Mouse (Mus musculus) kidney, embryonic 15.5 days (tissue): ENCODE results near the gene Ccn2. TPM values are rescaled to one million over a fixed set of nuclear protein-coding genes. Genes with fewer than 3 reads are reported as not detected.
"Not testable (repeated sequence)": the region's sequence is repeated elsewhere in the genome, so short reads cannot be mapped to it uniquely, and the experiment has no call there.

Source experiments
- ATAC-seq: fragments of 200-750 bp; cut with Nextera tagmentation; replicated peaks from 2 replicates; pipeline ENCODE4 v1.8.0; 2017; ENCODE audit warnings: moderate TSS enrichment; ENCODE audit not compliant: low FRiP score
- H3K27ac ChIP-seq: fragments of 300-500 bp; sonication (generic); 2 replicates; pipeline ENCODE4 v1.5.1; 2015; ENCODE audit warnings: mild to moderate bottlenecking, inconsistent platforms
- H3K27me3 ChIP-seq: fragments of 300-500 bp; sonication (generic); 2 replicates; pipeline ENCODE4 v1.6.1; 2015; ENCODE audit warnings: inconsistent platforms
- H3K36me3 ChIP-seq: fragments of 300-500 bp; sonication (generic); 2 replicates; pipeline ENCODE4 v1.6.1; 2015; ENCODE audit warnings: inconsistent platforms
- H3K4me1 ChIP-seq: fragments of 300-500 bp; sonication (generic); 2 replicates; pipeline ENCODE4 v1.6.1; 2015; ENCODE audit warnings: inconsistent platforms
- H3K4me2 ChIP-seq: fragments of 300-500 bp; sonication (generic); 2 replicates; pipeline ENCODE4 v1.6.1; 2015; ENCODE audit warnings: moderate library complexity, mild to moderate bottlenecking, inconsistent platforms
- H3K4me3 ChIP-seq: fragments of 300-500 bp; sonication (generic); replicated peaks from 2 replicates; pipeline ENCODE4 v1.5.1; 2015; ENCODE audit warnings: mild to moderate bottlenecking, inconsistent platforms
- H3K9ac ChIP-seq: fragments of 300-500 bp; sonication (generic); 2 replicates; pipeline ENCODE4 v1.6.1; 2015; ENCODE audit warnings: mild to moderate bottlenecking, inconsistent platforms
- H3K9me3 ChIP-seq: fragments of 300-500 bp; sonication (generic); replicated peaks from 2 replicates; pipeline ENCODE4 v1.6.1; 2016; ENCODE audit warnings: inconsistent platforms
- WGBS: fragments of 180-500 bp; shearing (Covaris S2); methylation state at CpG from one replicate; pipeline ENCODE4 v1.1.7; 2015; ENCODE audit warnings: mixed read lengths; 5-methylcytosine and 5-hydroxymethylcytosine counted together
- polyA plus RNA-seq: library from polyadenylated mRNA; unstranded; fragments of >200 nt; fragmentation: Nextera tagmentation; extraction: Ambion mirVana; gene quantifications from 2 replicates; pipeline ENCODE4 v1.2.1, GENCODE M21; 2015

Ccn2 gene
- polyA plus RNA-seq, 1 experiment from 2014 or later: 8.7 TPM

- no peaks in the 10 kb centered on the region for H3K4me1 ChIP-seq
- no peak overlapping the region for H3K4me3 ChIP-seq
- H3K36me3 ChIP-seq: no peaks in the 10 kb centered on the region
- 0 out of 2 replicates have a peak, but pooled peaks cover 3% of the 10 kb centered on the region for H3K9me3 ChIP-seq
- no peak for ATAC-seq
- 91% methylated on average over 4 of the region's 4 CpGs for WGBS
- H3K27me3 ChIP-seq: no peaks in the 10 kb centered on the region
- no peak overlapping the region for H3K9ac ChIP-seq
- no peak overlapping the region for H3K4me2 ChIP-seq
- H3K27ac ChIP-seq: no peak overlapping the region
Observed at GRCm38 (mm10) chr10:24614726-24615125, 19.5 kb downstream of the Ccn2 start.

- no peaks in the 10 kb centered on the region for H3K4me1 ChIP-seq
- 91% methylated on average over 6 of the region's 6 CpGs for WGBS
- no peak overlapping the region for H3K4me3 ChIP-seq
- no peaks in the 10 kb centered on the region for H3K27me3 ChIP-seq
- no peaks in the 10 kb centered on the region for H3K36me3 ChIP-seq
- H3K4me2 ChIP-seq: no peak overlapping the region
- no peak overlapping the region for H3K9ac ChIP-seq
- 0 out of 2 replicates have a peak, but pooled peaks cover 3% of the 10 kb centered on the region for H3K9me3 ChIP-seq
- ATAC-seq: no peak
- H3K27ac ChIP-seq: no peak overlapping the region
Observed at GRCm38 (mm10) chr10:24615799-24616198, 20.6 kb downstream of the Ccn2 start.

GRCm38 (mm10) chr10:24616572-24616971 is 21.3 kb downstream of the Ccn2 start:
- 94% methylated on average over 1 of the region's 1 CpGs for WGBS

DNA sequence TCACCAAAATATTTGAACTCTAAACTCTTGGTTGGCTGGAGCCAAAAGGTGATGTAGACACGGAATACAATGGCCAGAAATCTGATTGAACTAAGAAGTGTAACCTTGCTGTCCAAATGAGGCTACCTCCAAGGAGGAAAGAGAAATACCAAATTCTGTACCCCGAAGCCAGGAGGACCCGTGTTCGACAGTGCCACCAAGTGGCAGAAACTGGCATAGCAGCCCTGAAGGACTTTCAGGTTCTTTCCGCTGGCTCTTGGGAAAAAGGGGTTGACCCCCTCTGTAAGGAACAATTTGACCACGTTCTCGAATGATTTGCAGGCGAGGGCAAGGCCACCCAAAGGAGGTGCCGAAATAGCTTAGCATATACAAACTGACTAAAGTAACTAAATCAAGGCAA is 26.3 kb downstream of the Ccn2 start:
- 36% methylated on average over 9 of the region's 9 CpGs for WGBS
- H3K36me3 ChIP-seq: no peaks in the 10 kb centered on the region
- H3K4me3 ChIP-seq: no peak overlapping the region
- ATAC-seq: no peak
- H3K9ac ChIP-seq: no peak overlapping the region
- no peak overlapping the region for H3K27ac ChIP-seq
- 0 out of 2 replicates have a peak, but pooled peaks cover 3% of the 10 kb centered on the region for H3K9me3 ChIP-seq
- H3K4me1 ChIP-seq: 0 out of 2 replicates have a peak, but pooled peaks cover 4% of the 10 kb centered on the region
- no peak overlapping the region for H3K4me2 ChIP-seq
- H3K27me3 ChIP-seq: no peaks in the 10 kb centered on the region

More at GRCm38 (mm10) chr10:24616572-24616971, 21.3 kb downstream of the Ccn2 start:
- not testable (repeated sequence) for H3K9me3 ChIP-seq, H3K4me1 ChIP-seq, H3K27ac ChIP-seq, H3K9ac ChIP-seq, H3K4me3 ChIP-seq, H3K4me2 ChIP-seq, H3K36me3 ChIP-seq, H3K27me3 ChIP-seq, ATAC-seq

DNA sequence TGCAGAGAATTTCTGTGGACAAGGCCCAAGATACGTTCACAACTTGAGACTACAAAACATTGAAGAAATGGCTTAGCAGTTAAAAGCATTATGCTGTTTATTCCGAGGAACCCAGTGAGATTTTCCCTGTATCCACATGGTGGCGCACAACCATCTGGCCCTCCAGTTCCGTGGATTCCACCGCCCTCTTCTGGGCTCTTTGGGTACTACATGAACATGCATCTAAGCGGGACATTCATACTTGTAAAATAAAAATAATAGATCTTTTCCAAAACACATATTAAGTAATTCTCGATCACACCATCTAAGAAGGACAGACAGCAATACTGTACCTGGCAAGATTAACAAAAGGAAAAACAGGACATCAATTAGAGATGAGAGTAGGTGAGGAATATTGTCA is 27.3 kb downstream of the Ccn2 start:
- Histone ChIP-seq H3K4me1 (0 out of 2 replicates have a peak, but pooled peaks cover 4% of the 10 kb centered on the region), H3K27ac (no peak overlapping the region), H3K4me3 (no peak overlapping the region), H3K36me3 (no peaks in the 10 kb centered on the region), H3K9me3 (no peaks in the 10 kb centered on the region), H3K27me3 (no peaks in the 10 kb centered on the region), H3K9ac (no peak overlapping the region), H3K4me2 (no peak overlapping the region)
- 31% methylated on average over 7 of the region's 7 CpGs for WGBS
- no peak for ATAC-seq

DNA sequence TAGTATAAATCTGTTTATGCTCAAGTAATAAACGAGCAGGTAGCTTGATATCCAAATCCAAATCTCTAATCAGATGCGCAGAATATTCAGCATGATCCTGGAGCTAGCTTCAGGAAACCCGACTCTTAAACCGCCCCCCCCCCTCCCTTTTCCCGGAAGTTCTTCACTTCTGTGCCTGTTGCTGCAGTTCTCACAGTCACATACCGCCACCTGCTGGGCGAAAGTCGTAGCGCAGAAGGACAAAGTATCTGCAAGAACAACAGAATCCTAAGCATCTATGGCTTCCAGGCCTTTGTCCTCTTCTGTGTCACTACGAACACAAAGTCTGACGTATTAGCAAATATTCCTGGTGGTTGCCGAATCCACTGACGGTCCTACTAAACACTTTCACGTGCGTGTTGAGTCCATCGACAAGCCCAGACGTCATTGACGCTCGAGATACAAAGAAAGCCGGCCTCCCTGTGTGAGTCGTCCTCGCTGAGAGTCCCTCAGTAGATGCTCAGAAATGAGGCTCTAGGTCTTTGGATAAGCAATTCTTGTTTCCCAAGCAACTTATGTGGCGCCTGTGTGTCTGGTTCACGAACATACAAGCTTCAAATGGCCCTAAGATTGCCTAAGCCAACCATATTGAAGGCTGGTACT is 29.9 kb downstream of the Ccn2 start:
- ATAC-seq: no peak
- Histone ChIP-seq H3K4me2 (peak overlapping the region; percentile 45), H3K9me3 (no peaks in the 10 kb centered on the region), H3K4me3 (no peak overlapping the region), H3K9ac (no peak overlapping the region), H3K4me1 (0 out of 2 replicates have a peak, but pooled peaks cover 8% of the 10 kb centered on the region), H3K27ac (no peak overlapping the region), H3K36me3 (no peaks in the 10 kb centered on the region), H3K27me3 (no peaks in the 10 kb centered on the region)
- 42% methylated on average over 24 of the region's 24 CpGs for WGBS

DNA sequence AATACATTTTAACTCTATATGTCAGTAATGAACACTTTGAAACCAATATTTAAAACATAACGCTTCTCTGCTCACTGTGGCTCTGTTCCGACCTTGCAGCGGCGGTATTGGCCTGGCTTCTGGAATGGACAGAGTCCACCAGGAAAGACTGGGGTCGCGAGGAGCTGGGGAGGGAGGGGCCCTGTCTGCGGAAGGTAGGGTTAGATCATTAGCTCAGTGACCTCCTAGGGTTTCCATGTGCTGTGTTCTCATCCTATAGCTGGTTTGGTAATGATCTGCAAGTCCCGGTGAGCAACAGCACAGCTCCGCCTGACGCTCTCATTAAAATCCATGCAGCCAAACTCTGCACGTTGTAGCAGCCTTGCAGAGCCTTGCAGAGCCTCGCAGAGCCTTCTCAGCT is 32.0 kb downstream of the Ccn2 start:
- H3K4me2 ChIP-seq: no peak overlapping the region
- ATAC-seq: peak; percentile 56
- H3K9ac ChIP-seq: no peak overlapping the region
- H3K27me3 ChIP-seq: no peaks in the 10 kb centered on the region
- no peak overlapping the region for H3K4me3 ChIP-seq
- H3K27ac ChIP-seq: no peak overlapping the region
- H3K9me3 ChIP-seq: no peaks in the 10 kb centered on the region
- no peaks in the 10 kb centered on the region for H3K36me3 ChIP-seq
- WGBS: 59% methylated on average over 12 of the region's 12 CpGs
- 0 out of 2 replicates have a peak, but pooled peaks cover 8% of the 10 kb centered on the region for H3K4me1 ChIP-seq

DNA sequence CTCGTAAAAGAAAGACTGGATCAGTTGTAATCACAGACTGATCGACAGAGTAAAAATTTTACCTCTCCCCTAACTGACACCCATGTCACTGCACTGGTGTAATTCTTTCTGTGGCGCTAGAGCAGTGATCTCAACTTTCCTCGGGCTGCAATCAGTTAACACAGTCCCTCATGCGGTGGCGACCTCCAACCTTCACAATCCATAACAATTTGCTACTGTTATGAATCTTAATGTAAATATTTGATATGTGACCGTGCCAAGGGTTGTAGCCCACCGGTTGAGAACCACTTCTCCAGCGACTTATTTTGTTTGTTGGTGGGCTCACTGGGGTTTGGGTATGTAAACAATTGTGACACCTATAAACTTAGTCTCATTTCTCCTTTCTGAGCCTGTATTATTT is 33.2 kb downstream of the Ccn2 start:
- 0 out of 2 replicates have a peak, but pooled peaks cover 8% of the 10 kb centered on the region for H3K4me1 ChIP-seq
- no peak overlapping the region for H3K4me2 ChIP-seq
- no peak for ATAC-seq
- H3K9me3 ChIP-seq: no peaks in the 10 kb centered on the region
- H3K9ac ChIP-seq: no peak overlapping the region
- no peaks in the 10 kb centered on the region for H3K36me3 ChIP-seq
- H3K27ac ChIP-seq: no peak overlapping the region
- H3K27me3 ChIP-seq: no peaks in the 10 kb centered on the region
- WGBS: 72% methylated on average over 9 of the region's 9 CpGs
- H3K4me3 ChIP-seq: no peak overlapping the region

- no peak overlapping the region for H3K4me2 ChIP-seq
- ATAC-seq: peak; percentile 69
- H3K4me1 ChIP-seq: peaks cover 10% of the 10 kb centered on the region; the same call in 1 of the 2 replicates
- H3K9me3 ChIP-seq: no peaks in the 10 kb centered on the region
- H3K4me3 ChIP-seq: no peak overlapping the region
- H3K27ac ChIP-seq: peak overlapping the region; percentile 49
- WGBS: 65% methylated on average over 9 of the region's 9 CpGs
- no peak overlapping the region for H3K9ac ChIP-seq
- no peaks in the 10 kb centered on the region for H3K27me3 ChIP-seq
- H3K36me3 ChIP-seq: no peaks in the 10 kb centered on the region
Observed at GRCm38 (mm10) chr10:24629086-24629720, 34.0 kb downstream of the Ccn2 start.

DNA sequence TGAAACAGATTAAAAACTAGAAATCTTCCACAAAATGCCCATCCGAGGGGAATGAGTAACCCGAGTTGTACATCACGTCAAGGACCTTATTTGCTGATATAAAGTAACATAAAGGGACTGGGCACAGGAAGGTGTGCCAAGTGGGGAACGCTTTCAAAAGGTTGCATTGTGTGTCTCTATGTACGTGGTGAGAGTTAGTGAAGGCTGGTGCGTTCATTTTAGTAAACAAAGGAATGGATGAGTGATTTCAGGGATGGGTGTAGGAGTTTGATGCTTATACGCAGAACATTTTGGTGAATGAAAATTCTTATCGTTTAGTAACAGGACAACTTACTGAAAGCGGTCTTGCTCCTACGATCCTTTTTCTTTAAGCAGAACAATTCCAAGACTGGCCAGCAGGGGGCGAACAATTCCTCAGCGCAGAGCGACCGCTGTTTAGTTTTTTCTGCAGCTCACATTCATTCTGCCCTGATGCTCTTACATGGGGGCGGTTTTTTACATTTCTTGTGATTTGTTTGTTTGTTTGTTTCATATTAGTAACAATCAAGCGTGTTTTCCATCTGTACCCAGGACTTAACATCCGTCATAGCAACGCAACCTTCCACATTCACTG is 35.3 kb downstream of the Ccn2 start:
- 27% methylated on average over 18 of the region's 18 CpGs for WGBS
- no peak for ATAC-seq
- no peak overlapping the region; the same call in 1 of the 2 replicates for H3K4me2 ChIP-seq
- no peak overlapping the region for H3K27ac ChIP-seq
- no peak overlapping the region for H3K4me3 ChIP-seq
- H3K9me3 ChIP-seq: no peaks in the 10 kb centered on the region
- H3K36me3 ChIP-seq: no peaks in the 10 kb centered on the region
- H3K9ac ChIP-seq: no peak overlapping the region
- no peaks in the 10 kb centered on the region for H3K27me3 ChIP-seq
- H3K4me1 ChIP-seq: peaks cover 15% of the 10 kb centered on the region; the same call in 1 of the 2 replicates

DNA sequence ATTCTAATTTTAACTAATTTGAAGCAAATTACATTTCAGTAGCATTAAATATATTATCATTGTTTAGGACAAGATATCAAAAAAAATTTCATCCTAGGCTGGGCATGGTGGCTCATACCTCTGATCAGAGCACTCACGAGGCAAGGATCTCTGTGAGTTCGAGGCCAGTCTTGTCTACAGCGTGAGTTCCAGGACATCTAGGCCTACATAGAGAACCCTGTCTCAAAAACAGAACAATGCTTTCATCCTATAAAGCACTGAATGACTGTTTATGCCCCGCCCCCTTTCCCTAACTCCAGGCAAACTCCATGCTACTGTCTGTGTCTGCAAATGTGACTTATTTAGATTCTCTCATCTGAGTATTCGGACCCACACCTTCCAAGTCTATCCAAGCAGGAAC is 35.9 kb downstream of the Ccn2 start:
- Histone ChIP-seq H3K9me3 (no peaks in the 10 kb centered on the region), H3K27ac (no peak overlapping the region), H3K4me3 (no peak overlapping the region), H3K4me1 (peaks cover 16% of the 10 kb centered on the region; the same call in 1 of the 2 replicates), H3K4me2 (no peak overlapping the region), H3K27me3 (no peaks in the 10 kb centered on the region), H3K9ac (no peak overlapping the region), H3K36me3 (no peaks in the 10 kb centered on the region)
- ATAC-seq: no peak
- WGBS: 93% methylated on average over 5 of the region's 5 CpGs

- peaks cover 27% of the 10 kb centered on the region for H3K4me1 ChIP-seq
- H3K36me3 ChIP-seq: no peaks in the 10 kb centered on the region
- no peak for ATAC-seq
- no peak overlapping the region for H3K9ac ChIP-seq
- H3K9me3 ChIP-seq: no peaks in the 10 kb centered on the region
- H3K27me3 ChIP-seq: no peaks in the 10 kb centered on the region
- 44% methylated on average over 9 of the region's 9 CpGs for WGBS
- no peak overlapping the region for H3K4me2 ChIP-seq
- no peak overlapping the region for H3K27ac ChIP-seq
- no peak overlapping the region for H3K4me3 ChIP-seq
Observed at GRCm38 (mm10) chr10:24634288-24634687, 39.0 kb downstream of the Ccn2 start.
